Mouse (Mus musculus) adrenal gland, postnatal 25 days (tissue): ENCODE data around the gene Suox. TPM values are rescaled to one million over a fixed set of nuclear protein-coding genes. Genes with fewer than 3 reads are reported as not detected.
"Not testable (repeated sequence)": the region's sequence is repeated elsewhere in the genome, so short reads cannot be mapped to it uniquely, and the experiment has no call there.

ENCODE experiments used
- DNase-seq: peaks from one replicate; pipeline ENCODE4 v3.0.0; 2021; ENCODE audit warnings: mixed read lengths
- long read RNA-seq: library from polyadenylated mRNA; stranded (forward); transcript quantifications from one replicate; pipeline ENCODE4 v2.0.0, GENCODE M21; 2021
- total RNA-seq: library from RNA; stranded (reverse); gene quantifications from 2 replicates; pipeline ENCODE4 v1.2.3, GENCODE M21; 2021

Suox gene
- total RNA-seq = 18.8 and 21.1 TPM in 2 replicates
- long read RNA-seq, transcript Suox-201 (4 exons, 2,497 nt) = major isoform, 70 of 104 reads
- long read RNA-seq, partial matches to known transcripts = 33 of 104 reads
- long read RNA-seq, other reads (novel, unspliced or antisense) = 1 of 104 reads

GRCm38 (mm10) chr10:128673763-128674468, at the start of gene Suox:
TSS of gene Suox (minus strand) at chr10:128674073.
- DNase-seq = peak; percentile 85

DNA sequence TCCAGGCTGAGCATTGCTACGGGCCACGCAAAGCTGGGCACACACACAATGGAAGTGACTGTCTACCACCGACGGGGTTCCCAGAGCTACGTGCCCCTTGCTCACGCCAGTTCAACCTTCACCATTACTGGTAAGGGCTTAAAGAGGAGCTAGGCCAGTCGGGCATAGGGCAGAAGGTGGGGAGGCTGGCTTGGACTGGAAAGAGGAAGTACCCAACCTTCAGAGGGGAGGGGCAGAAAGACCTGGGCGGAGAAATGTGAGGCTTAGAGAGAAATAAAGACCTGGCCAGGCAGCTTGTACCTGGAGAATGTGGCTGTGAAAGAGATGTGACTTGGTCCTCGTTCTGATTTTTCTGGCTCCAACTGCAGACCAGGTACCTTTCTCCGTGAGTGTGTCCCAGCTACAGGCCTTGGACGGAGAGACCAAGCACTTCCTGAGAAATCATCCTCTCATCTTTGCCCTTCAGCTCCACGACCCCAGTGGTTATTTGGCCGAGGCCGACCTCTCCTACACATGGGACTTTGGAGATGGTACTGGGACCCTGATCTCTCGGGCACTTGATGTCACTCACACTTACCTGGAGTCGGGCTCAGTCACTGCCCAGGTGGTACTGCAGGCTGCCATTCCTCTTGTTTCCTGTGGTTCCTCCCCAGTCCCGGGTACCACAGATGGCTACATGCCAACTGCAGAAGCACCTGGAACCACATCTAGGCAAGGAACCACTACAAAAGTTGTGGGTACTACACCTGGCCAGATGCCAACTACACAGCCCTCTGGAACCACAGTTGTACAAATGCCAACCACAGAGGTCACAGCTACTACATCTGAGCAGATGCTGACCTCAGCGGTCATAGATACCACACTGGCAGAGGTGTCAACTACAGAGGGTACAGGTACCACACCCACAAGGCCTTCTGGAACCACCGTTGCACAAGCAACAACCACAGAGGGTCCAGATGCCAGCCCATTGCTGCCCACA, 42.0 kb upstream of the Suox start:
- DNase-seq = no peak

- DNase-seq = not testable (repeated sequence)
Observed at GRCm38 (mm10) chr10:128711318-128711717, 37.4 kb upstream of the Suox start.

- DNase-seq = no peak
Observed at GRCm38 (mm10) chr10:128705317-128705693, 31.4 kb upstream of the Suox start.

GRCm38 (mm10) chr10:128704491-128705316, 30.8 kb upstream of the Suox start, which contains the start of gene Cdk2:
TSS of gene Cdk2 (minus strand) at chr10:128705031.
- DNase-seq = peak; percentile 93

GRCm38 (mm10) chr10:128703895-128704294, 30.0 kb upstream of the Suox start, which contains the start of gene Pmel:
TSS of gene Pmel (plus strand) at chr10:128704195.
- DNase-seq = no peak

- no peak for DNase-seq
Observed at GRCm38 (mm10) chr10:128702328-128703007, 28.6 kb upstream of the Suox start.

DNA sequence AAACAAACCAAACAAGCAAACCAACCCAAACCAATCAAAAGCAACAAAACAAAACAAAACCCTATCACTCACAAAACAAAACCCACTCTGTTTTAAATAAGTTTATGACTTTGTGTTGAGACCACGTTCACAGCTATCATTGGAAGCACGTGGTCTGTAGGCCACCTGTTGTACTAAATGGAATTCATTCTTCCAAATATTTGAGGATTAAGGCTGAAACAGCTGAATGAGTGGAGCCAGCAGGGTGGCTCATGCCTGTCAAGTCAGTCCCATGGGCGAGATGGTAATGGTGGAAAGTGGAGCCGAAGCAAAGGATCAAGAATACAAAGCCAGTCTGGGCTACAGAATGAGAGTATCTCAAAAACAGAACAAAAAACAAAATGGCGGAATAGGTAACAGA, 26.8 kb upstream of the Suox start:
- no peak for DNase-seq

GRCm38 (mm10) chr10:128699611-128700010, 25.7 kb upstream of the Suox start:
- no peak for DNase-seq

- no peak for DNase-seq
Observed at GRCm38 (mm10) chr10:128699006-128699405, 25.1 kb upstream of the Suox start.

DNA sequence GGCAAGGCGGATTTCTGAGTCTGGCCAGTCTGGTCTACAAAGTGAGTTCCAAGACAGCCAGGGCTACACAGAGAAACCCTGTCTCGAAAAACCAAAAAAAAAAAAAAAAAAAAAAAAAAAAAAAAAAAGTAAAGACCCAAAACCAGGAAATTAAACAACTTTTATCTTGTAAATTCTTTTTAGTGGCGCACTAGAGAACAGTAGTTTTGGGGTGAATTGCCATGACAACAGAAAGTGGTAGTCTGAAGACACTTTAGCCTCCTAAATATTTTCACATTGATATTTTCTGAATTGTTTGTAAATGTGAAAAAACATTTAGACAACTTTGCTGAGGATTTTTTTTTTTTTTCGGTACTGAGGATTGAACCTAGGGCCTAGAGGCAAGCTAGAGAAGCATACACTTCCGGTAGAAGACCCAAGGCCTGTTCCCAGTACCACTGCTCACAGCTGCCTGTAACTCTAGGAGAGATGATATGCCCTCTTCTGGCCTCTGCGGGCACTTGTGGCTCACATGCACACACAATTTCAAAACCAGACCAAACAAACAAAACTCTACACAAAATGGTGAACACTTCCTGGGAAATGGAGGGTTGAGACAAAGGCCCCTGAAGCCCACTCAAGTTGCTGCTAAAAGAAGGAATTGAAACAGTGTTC, 23.3 kb upstream of the Suox start:
- DNase-seq = no peak

GRCm38 (mm10) chr10:128695992-128696807, 22.3 kb upstream of the Suox start, which contains the start of gene Rab5b:
TSS of gene Rab5b (minus strand) at chr10:128696264.
- peak; percentile 96 for DNase-seq

GRCm38 (mm10) chr10:128695411-128695991, 21.6 kb upstream of the Suox start:
- no peak for DNase-seq

DNA sequence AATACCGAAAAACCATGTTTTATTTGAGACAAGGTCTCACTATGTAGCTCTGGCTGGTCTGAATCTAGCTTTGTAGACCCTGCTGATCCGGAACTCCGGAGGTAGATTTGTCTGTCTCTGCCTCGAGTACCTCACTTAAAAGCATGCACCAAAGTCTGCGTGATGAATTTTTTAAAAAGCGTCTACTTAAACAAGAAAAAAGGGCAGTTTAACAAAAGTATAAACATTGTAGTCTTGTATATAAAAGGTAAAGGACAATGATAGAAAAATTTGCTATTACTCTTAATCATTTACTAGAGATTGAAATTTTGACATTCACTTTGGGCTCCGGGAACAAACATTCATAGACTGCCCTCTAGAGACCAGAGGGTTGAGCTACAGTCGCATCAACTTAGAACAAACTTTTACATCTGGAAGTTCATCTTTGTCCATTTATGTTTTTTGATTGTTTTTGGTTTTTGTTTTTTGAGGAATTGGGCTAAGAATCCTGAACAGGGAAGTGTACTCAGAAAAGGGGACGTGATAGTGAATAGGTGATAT, 666 bp upstream of the Suox start:
- no peak for DNase-seq

GRCm38 (mm10) chr10:128671148-128671547, 2.7 kb downstream of the Suox start:
- DNase-seq = no peak

- peak; percentile 61 for DNase-seq
Observed at GRCm38 (mm10) chr10:128668790-128669672, 4.8 kb downstream of the Suox start.

GRCm38 (mm10) chr10:128665806-128666205, 8.1 kb downstream of the Suox start:
- DNase-seq = no peak

DNA sequence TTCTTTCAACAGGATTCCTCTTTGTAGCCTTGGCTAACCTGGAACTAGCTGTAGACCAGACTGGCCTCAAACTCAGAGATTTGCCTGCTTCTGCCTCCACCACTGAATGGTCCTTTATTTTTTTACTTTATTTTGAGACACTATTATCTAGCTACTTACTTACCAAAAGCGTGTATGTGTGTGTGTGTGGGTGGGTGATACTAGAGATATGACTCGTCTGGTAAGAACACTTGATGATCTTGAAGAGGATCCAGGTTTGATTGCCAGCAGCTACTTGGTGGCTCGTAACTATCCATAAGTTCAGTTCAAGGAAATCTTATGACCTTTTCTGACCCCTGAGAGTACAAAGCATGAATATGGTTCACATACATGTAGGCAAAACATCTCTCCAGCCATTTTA, 8.6 kb downstream of the Suox start:
- no peak for DNase-seq
